In genomic region chr4:94952773-94953172, GRCm38 (mm10) we compare ENCODE assay signal across 22 mouse cellular contexts. TPM values are rescaled to one million over a fixed set of nuclear protein-coding genes. Genes with fewer than 3 reads are reported as not detected.
"Had no signal": no experiment of that assay in that cellular context is flagged by ENCODE, and none has a peak within 500 bp of the region (broad histone marks: within the 10 kb centered on the region; RNA-seq: fewer than 3 reads in every experiment).

No protein-coding gene starts in this region.

- H3K4me1 ChIP-seq: midbrain, embryonic 10.5 days; midbrain, embryonic 12.5 days; neural tube, embryonic 13.5 days; neural tube, embryonic 15.5 days had no signal

- H3K27me3 ChIP-seq: midbrain, embryonic 12.5 days; neural tube, embryonic 13.5 days; neural tube, embryonic 15.5 days had no signal

- H3K9me3 ChIP-seq: midbrain, embryonic 10.5 days; midbrain, embryonic 12.5 days; neural tube, embryonic 13.5 days; neural tube, embryonic 15.5 days had no signal

- H3K9ac ChIP-seq: liver, embryonic 14.5 days; lung, embryonic 14.5 days; midbrain, embryonic 12.5 days; neural tube, embryonic 13.5 days; neural tube, embryonic 15.5 days had no signal

- H3K4me3 ChIP-seq: midbrain, embryonic 10.5 days; midbrain, embryonic 12.5 days; myocyte; neural tube, embryonic 13.5 days; neural tube, embryonic 15.5 days had no signal

- DNase-seq: lung, adult 18-20 months; lung, embryonic 14.5 days; lung, postnatal 10 days; lung, postnatal 4 days; midbrain, embryonic 14.5 days; retina, postnatal 1 day; right cerebral cortex, adult 18-20 months; right cerebral cortex, postnatal 25 days; right cerebral cortex, postnatal 4 days; spleen, adult 18-20 months; thymus, postnatal 14 days had no signal

- H3K27ac ChIP-seq: liver, embryonic 14.5 days; midbrain, embryonic 10.5 days; midbrain, embryonic 12.5 days; neural tube, embryonic 13.5 days; neural tube, embryonic 15.5 days had no signal

RNA-seq across cellular contexts. Expression of gene Eqtn, which starts 24.1 kb away (rescaled TPM):
- total RNA-seq: megakaryocyte-erythroid progenitor cell, adult 5-6 weeks had no signal
- polyA plus RNA-seq: liver, embryonic 16.5 days; lung, embryonic 14.5 days; lung, embryonic 16.5 days; myocyte; neural tube, embryonic 11.5 days; neural tube, embryonic 13.5 days; small intestine, adult 2 months had no signal
